Mouse (Mus musculus) neural tube, embryonic 10.5 days (tissue): ENCODE data around the gene Ccdc103.

Experiments used
- DNase-seq: peaks from one replicate; pipeline ENCODE4 v3.0.0-alpha.2; 2017; ENCODE audit warnings: low spot score; ENCODE audit errors: extremely low spot score

Ccdc103 gene

GRCm38 (mm10) chr11:102880585-102881313 lies at the start of gene Ccdc103, which contains the start of gene Eftud2:
Gene Ccdc103 (plus strand): TSS chr11:102881204.
Gene Eftud2 (minus strand): TSS chr11:102880985.
- DNase-seq = peak; percentile 97

GRCm38 (mm10) chr11:102832700-102833297 lies 48.2 kb upstream of the Ccdc103 start:
- DNase-seq = no peak

- DNase-seq = no peak
Observed at GRCm38 (mm10) chr11:102834219-102834618, 46.8 kb upstream of the Ccdc103 start.

GRCm38 (mm10) chr11:102835549-102835948 lies 45.5 kb upstream of the Ccdc103 start, which contains the start of gene Higd1b:
Gene Higd1b (plus strand): TSS chr11:102835849.
- no peak for DNase-seq

- DNase-seq = no peak
Observed at GRCm38 (mm10) chr11:102836146-102836545, 44.9 kb upstream of the Ccdc103 start.

- no peak for DNase-seq
Observed at GRCm38 (mm10) chr11:102837385-102837784, 43.6 kb upstream of the Ccdc103 start.

- no peak for DNase-seq
Observed at GRCm38 (mm10) chr11:102838126-102838525, 42.9 kb upstream of the Ccdc103 start.

GRCm38 (mm10) chr11:102838616-102839150 lies 42.3 kb upstream of the Ccdc103 start:
- DNase-seq = no peak

- no peak for DNase-seq
Observed at GRCm38 (mm10) chr11:102845926-102846325, 35.1 kb upstream of the Ccdc103 start.

- DNase-seq = peak; percentile 58
Observed at GRCm38 (mm10) chr11:102851883-102852282, 29.1 kb upstream of the Ccdc103 start.

- no peak for DNase-seq
Observed at GRCm38 (mm10) chr11:102853760-102854159, 27.2 kb upstream of the Ccdc103 start.

- no peak for DNase-seq
Observed at GRCm38 (mm10) chr11:102855941-102856340, 25.1 kb upstream of the Ccdc103 start.

GRCm38 (mm10) chr11:102858951-102859350 lies 22.1 kb upstream of the Ccdc103 start:
- DNase-seq = no peak

GRCm38 (mm10) chr11:102859933-102860332 lies 21.1 kb upstream of the Ccdc103 start:
- DNase-seq = no peak

GRCm38 (mm10) chr11:102864272-102864671 lies 16.7 kb upstream of the Ccdc103 start:
- peak; percentile 71 for DNase-seq

GRCm38 (mm10) chr11:102874801-102875334 lies 6.1 kb upstream of the Ccdc103 start:
- DNase-seq = no peak

GRCm38 (mm10) chr11:102879558-102879957 lies 1.4 kb upstream of the Ccdc103 start:
- DNase-seq = no peak

GRCm38 (mm10) chr11:102881314-102882198 lies 552 bp downstream of the Ccdc103 start:
- DNase-seq = no peak

GRCm38 (mm10) chr11:102884616-102885219 lies 3.7 kb downstream of the Ccdc103 start, which contains the start of gene Fam187a:
Gene Fam187a (plus strand): TSS chr11:102885169.
- no peak for DNase-seq

- no peak for DNase-seq
Observed at GRCm38 (mm10) chr11:102887433-102887832, 6.4 kb downstream of the Ccdc103 start.

- no peak for DNase-seq
Observed at GRCm38 (mm10) chr11:102888135-102888534, 7.1 kb downstream of the Ccdc103 start.
